Mouse (Mus musculus) megakaryocyte, embryonic 14.5 days (primary cell): ENCODE data around the gene Tipin.

ENCODE experiments used
- FLI1 ChIP-seq: IDR thresholded peaks from 2 replicates; pipeline ENCODE4 v1.6.1; 2012; ENCODE audit warnings: low read length, inconsistent platforms, mixed read lengths
- GATA1 ChIP-seq: IDR thresholded peaks from 3 replicates; pipeline ENCODE4 v1.6.1; 2012; ENCODE audit warnings: mixed read lengths, low read length, inconsistent platforms, borderline replicate concordance

- TF ChIP-seq GATA1 (no peak), FLI1 (no peak)
Observed at GRCm38 (mm10) chr9:64240681-64241080, 40.7 kb upstream of the Tipin start.
